Mouse (Mus musculus): Measurements from ENCODE around the gene Gucy2f. TPM values are rescaled to one million over a fixed set of nuclear protein-coding genes. Genes with fewer than 3 reads are reported as not detected.
A peak's percentile ranks its signal among the peaks of the same experiment; 100 is the strongest.
"Not testable (repeated sequence)": the region's sequence is repeated elsewhere in the genome, so short reads cannot be mapped to it uniquely, and the experiment has no call there.

The Gucy2f gene
- total RNA-seq (2015; ENCODE audit: low replicate concordance): not detected in 2 replicates
- not detected in 2 replicates for total RNA-seq (2017; ENCODE audit: low replicate concordance)

DNA sequence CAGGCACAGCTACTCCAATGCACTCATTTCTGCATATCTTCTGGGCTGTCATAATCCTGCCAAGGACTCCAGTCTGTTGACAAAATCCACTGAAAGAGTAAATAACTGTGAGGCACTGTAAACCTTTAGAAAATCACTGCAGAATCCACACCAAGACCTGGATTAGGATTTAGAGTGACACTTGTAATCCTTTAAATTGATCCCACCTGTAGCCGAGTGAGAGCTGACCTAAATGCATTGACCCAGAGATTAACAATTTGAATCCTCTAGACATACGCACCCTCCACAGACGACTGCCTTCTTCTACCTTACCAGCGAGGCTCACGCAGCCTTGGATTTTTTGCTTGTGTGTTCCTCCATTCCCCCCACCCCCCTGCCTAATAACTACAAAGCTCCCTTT lies at the start of gene Gucy2f:
Gucy2f (minus strand) TSS at position 101 of the 400 bp plus-strand sequence.
- no peak for ATAC-seq (replicated peaks; ENCODE audit: low FRiP score, poor library complexity, severe bottlenecking)

DNA sequence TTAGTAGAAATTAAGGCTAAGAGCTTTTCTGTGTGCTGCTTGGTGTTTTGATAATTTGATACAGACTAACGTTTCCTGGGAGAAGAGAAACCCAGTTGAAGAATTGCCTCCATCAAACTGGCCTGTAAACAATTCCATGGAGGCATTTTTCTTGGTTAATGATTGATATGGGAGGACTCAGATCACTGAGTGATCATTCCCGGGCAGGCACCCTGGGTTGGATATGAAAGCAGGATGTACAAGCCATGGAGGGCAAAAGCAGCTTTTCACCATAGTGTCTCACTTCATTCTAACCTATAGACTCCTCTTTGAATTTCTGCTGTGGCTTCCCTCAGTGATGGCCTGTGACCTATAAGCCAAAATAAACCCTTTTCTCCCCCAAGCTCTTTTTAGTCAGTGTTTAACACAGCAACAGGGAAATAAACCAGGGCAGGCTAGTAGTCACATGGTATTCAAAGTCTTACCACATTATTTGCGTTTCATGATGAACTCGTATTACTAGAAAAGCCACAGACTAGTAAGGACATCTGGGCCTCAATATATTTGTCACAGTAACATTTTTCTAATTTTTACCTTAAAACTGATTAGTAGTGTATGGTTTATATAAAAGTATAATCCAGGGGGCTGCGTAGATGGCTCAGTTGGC lies 49.1 kb upstream of the Gucy2f start:
- ATAC-seq (replicated peaks; ENCODE audit: low FRiP score, poor library complexity, severe bottlenecking): no peak

DNA sequence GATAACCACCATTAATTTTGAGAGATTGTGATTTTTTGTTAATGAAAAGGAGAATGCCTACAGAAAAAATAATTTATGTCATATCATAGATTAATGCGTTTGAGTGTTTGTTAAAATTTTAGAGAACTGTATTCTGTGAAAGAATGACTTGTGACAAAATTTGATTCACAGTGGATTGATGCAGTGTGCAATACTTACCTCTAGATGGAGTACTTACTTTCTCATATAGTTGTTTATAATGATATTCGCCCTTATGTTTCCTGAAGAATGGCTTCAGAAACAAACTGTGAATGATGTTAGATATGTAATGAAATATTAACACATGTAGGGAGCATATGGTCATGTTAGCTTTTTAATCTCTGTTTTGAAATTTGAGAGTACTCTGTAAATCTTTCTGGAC lies 40.4 kb upstream of the Gucy2f start:
- ATAC-seq (replicated peaks; ENCODE audit: low FRiP score, poor library complexity, severe bottlenecking): no peak

DNA sequence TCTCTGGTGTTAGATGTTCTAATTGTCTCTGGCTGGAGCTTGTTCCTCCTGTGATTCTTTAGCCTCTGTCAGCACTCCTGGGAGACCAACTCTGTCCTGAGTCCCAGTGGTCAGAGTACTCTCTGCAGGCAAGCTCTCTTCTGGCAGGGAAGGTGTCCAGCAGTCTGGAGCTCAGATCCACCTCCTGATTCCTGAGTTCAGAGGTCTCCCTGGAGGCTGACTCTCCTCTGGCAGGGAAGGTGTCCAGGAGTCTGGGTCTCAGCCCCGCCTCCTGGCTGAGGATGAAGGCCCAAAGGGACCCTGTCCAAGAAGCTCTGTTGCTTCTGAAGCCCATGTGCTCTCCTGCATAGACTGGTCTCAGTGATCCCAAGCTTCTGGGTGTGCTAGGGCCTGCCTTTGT lies 39.4 kb upstream of the Gucy2f start:
- ATAC-seq (replicated peaks; ENCODE audit: low FRiP score, poor library complexity, severe bottlenecking): not testable (repeated sequence)

DNA sequence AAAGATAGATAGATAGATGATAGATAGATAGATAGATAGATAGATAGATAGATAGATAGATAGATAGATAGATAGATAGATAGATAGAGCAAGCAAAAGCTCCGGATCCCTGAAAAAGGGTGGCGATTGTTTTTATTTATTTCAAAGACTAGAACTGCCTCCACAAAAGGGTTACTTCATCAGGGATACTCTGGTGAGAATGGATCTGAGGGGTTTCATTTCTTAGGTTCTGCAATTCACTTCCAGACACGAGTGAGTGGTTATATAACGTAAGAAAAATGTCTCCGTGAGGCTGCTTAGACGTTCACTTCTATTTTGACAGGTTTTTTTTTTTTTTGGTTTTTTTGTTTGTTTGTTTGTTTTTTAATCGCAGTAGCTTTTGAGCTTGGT lies 32.0 kb upstream of the Gucy2f start:
- ATAC-seq (replicated peaks; ENCODE audit: low FRiP score, poor library complexity, severe bottlenecking): no peak

DNA sequence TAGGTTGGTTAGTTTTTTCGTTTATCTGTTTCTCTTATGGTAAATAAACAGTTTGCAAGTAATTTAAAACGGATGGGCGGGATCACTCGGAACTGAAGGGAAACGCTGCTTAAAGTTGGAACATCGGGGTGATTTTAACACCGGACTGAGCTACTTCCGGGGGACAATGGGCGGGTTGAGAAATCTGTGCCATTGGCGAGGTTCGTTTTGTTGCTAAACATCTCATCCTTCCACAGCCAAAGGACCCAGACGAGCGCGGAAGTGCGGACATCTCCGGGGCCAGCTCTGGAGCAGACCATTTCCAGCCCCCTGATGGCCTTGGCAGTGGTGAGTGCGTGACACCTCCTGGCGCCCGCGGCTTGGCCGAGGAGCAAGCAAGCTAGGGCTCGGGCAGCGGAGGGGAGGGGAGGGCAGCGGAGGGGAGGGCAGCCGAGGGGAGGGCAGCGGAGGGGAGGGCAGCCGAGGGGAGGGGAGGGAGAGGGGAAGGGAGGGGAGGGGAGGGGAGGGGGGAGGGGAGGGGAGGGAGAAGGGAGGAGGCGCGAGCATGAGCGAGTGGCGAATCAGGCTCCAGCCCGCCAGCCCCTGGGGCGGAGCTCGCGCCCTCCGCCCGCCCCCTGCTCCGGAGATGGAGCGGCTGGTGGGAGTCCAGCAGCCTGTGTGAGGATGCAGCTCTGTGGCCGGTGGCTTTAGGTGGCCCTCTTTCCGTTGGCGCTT lies 31.5 kb upstream of the Gucy2f start:
- peak; percentile 97 for ATAC-seq (replicated peaks; ENCODE audit: low FRiP score, poor library complexity, severe bottlenecking)

DNA sequence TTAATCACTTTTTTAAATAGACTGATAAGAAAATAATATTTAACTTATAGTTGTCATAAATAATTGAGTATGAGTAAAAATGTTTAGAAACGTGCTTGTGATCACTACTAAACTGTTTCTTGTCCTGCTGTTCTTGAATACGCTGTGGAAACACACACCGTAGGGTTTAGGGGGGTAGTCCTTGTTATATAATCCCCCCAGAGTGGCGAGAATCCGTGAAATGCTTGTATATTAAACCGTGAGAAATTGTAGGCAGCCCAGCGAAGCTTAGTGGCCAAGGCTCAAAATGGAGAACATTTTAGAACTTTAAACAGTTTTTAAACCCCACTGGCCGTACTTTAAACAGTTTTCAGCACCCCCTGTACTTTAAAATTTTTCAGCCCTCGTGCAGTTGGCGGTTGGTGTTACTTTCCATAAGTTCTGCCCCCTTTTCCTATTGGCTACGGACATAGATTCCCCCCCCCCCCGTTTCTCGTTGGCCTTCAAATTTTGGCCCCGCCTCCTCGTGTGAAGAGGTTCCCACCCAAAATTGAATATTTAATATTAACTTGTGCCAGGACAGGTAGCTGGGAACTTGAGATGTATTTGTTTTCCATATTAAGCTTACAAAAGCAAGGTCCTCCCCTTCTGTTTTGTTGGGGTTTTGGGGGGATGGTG lies 30.8 kb upstream of the Gucy2f start:
- ATAC-seq (replicated peaks; ENCODE audit: low FRiP score, poor library complexity, severe bottlenecking): peak; percentile 80

DNA sequence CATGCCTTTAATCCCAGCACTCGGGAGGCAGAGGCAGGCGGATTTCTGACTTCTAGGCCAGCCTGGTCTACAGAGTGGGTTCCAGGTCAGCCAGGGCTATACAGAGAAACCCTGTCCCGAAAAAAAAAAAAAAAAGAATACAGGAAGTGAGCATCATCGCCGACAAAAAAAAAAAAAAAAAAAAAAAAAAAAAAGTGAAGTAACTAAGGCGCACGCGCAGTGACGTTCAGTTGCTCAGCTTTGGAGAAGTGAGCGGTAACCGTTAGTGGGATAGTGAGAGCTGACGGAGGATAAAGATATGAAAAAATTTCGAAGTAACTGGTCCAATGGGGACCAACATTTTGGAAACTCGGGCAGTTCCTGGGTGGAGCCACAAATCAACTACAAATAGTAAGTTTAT lies 29.8 kb upstream of the Gucy2f start, which contains the start of gene Nxt2:
Nxt2 (plus strand) TSS at position 229 of the 400 bp plus-strand sequence.
- ATAC-seq (replicated peaks; ENCODE audit: low FRiP score, poor library complexity, severe bottlenecking): no peak

DNA sequence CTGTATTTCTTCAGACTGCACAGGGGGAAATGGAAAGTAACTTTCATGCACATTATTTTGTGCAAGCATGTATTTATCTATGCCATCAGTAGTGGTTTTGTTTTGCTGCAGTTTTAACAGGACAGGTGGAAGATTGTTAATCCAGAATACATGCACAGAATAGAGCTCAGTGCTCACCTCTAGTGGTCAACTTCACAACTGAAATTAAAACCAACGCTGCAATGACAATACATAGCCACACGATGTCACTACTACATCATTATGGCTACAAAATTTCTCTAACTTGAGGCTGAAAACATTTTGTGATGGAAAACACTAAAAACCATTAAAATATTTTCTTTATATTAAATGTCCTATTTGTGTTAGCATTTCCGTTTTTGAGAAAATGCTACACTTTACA lies 3.6 kb upstream of the Gucy2f start:
- no peak for ATAC-seq (replicated peaks; ENCODE audit: low FRiP score, poor library complexity, severe bottlenecking)

DNA sequence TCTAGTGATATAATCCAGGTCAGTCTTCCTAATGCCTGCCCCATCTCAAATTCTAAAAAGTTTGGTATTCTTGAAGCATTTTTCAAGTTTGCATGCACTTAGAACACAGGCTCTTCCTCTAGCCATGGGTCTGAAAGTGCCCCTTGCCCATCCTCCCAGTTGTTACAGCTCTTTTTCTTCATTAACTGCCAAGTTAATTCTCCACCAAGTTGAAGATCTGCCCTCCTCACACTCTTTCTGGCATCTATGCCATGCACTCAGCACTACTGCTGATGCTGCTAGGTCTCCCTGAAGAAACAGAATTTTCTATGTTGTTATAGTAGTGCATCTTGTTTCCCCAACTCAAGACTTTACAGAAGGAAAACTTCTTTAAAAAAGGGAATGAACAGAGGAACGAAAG lies 1.2 kb downstream of the Gucy2f start:
- ATAC-seq (replicated peaks; ENCODE audit: low FRiP score, poor library complexity, severe bottlenecking): no peak

DNA sequence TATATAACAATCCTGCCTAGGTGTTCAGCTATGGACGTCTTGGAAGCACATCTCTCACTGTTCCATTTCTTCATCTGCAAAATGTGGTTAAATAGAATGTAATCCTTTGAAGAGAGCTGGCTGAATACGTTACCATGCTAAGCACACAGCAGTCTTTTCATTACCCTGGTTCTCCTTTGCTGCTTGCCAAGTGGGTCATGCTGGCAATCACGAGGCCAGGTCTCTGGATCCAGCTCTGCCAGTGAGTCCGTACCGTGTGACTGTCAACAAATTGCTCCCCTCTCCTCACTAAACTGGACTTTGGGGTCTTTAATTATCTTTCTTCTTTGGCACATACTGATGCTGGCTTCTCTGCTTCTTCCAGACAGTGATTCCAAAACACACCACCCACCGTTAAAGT lies 2.3 kb downstream of the Gucy2f start:
- ATAC-seq (replicated peaks; ENCODE audit: low FRiP score, poor library complexity, severe bottlenecking): no peak

DNA sequence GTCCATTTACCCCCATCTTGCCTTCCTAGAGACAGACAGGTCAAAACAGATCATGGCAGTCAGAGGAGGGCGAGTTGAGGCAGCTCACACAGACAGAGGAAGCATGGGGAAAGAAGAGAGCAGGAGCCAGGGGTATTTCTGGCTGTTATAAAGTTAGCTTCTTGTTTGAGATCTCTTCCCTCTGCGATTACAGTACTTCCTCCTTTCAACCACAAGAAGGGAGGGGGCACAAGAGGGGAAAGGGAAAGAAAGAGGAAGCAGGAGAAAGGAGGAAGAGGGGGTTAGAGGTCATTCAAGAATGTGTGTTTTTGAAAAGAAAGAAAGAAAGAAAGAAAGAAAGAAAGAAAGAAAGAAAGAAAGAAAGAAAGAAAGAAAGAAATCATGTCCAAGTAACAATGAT lies 6.4 kb downstream of the Gucy2f start:
- ATAC-seq (replicated peaks; ENCODE audit: low FRiP score, poor library complexity, severe bottlenecking): no peak

DNA sequence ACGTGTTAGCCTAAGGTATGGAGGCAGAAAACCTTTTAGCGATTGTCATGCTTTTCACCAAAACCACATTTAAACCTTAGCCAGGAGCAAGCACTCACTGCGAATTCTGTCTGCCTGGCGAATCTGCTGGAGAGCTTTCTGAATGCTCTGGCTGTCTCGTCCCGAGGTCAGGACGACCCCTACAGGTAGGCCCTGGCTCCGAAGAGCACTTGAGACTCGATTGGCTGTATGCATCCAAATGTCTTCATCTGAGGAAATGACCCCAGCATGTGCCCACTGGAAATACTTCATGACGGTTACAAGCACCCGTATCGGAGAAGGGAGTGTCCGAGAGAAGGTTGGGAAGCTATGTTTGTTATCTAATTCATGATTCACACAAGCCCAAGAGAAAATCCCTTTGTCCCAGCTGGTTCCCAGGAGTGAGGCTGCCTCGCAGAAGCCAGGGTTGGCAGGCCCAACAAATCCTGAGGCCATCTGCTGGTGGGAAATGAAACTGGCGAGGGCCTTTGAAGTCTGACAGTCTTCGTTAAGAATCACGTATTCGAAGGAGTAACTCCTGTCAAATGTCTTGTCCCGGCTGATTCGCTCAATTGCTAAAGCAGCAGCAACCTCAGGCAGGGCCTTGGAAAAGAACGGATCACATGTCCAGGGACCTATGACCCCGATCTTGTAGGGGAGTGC lies 7.6 kb downstream of the Gucy2f start:
- ATAC-seq (replicated peaks; ENCODE audit: low FRiP score, poor library complexity, severe bottlenecking): no peak

DNA sequence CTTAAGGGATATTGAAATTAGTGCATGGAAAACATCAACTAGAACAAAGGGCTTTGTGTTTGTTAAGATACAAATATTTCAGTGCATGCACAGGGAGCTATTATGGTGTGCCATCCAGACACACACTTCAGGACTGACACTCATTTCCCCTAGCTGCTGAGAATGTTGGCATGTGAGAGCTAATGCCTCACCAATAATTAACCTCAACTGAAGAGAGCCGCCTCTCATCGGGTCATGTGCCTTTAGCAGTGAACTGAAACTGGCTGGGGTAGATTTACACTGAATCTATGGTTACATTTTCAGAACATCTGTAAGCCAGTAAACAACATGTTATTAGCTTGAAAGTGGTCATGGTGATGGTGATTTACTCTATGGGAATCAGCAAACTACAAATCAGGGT lies 14.7 kb downstream of the Gucy2f start:
- no peak for ATAC-seq (replicated peaks; ENCODE audit: low FRiP score, poor library complexity, severe bottlenecking)

DNA sequence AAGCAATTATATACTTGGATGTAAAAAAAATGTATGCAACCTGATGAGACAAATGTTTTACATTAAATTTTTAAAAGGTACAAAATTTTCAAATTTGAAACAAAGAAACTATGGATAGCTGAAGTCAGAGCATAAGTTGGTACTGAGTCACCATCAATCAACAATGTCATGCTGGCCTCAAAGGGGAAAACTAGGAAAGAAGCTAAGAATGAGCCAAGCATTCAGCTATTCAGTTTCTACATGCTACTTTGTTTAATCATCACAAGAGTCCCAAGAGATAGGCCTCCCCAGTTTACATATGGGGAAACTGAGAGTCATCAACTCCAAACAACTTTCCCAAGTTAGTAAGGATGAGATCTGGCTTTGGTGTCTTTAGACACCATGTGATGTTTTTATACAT lies 19.8 kb downstream of the Gucy2f start:
- no peak for ATAC-seq (replicated peaks; ENCODE audit: low FRiP score, poor library complexity, severe bottlenecking)

DNA sequence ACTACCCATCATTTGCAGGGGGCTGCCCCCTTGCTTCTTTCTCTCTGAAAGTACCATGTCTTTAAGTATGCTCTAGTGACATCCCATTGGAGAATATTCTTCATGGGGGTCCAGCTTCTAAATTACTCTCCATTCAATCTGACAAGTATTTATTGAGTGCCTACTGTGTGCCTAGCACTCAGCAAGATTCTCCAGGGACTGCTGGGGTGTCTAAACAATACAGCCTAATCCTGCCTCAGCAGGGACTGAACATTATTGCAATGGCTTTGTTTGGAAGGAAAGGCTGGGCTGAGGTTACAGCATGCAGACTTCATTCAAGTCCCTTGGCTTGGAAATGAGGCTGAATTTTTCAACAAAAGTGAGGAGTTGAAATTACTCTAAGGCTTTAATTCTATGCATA lies 81.0 kb downstream of the Gucy2f start:
- ATAC-seq (replicated peaks; ENCODE audit: low FRiP score, poor library complexity, severe bottlenecking): no peak

DNA sequence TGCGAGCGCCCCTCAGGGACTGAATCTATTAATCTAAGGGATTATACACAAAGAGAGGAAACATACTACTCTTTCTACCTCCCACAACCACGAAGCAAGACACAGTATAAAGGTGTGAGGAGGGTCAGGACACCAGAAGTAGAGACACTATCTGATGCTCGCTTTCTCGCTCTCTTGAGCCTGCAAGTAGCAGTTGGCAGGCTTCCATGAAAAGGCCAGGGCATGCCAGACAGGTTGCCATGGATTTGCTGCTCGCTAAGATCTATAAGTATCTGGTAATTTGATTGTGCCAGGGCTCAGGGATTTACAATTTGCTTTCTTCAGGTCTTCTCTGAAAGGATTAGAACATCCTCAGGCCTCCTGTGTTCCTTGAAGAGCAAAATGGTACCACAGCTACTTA lies 85.5 kb downstream of the Gucy2f start:
- no peak for ATAC-seq (replicated peaks; ENCODE audit: low FRiP score, poor library complexity, severe bottlenecking)

DNA sequence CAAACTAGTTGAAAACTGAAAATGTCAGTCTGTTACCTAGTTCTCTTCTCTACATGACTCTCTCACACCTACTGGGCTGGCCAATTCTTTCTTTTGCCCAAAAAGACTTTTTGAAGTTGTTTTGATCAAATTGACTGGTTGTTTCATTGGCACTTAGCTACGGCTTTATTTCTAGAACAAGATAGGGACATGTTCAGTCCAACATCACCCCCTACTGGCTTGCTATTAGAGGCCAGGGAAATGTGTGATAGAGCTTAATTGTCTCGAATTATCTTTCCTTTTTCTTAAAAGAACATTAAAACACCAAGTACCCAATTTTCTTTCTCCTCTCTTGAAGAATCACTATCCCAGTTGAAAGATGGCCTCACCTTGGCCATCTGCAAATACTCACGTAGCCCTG lies 99.8 kb downstream of the Gucy2f start:
- no peak for ATAC-seq (replicated peaks; ENCODE audit: low FRiP score, poor library complexity, severe bottlenecking)

DNA sequence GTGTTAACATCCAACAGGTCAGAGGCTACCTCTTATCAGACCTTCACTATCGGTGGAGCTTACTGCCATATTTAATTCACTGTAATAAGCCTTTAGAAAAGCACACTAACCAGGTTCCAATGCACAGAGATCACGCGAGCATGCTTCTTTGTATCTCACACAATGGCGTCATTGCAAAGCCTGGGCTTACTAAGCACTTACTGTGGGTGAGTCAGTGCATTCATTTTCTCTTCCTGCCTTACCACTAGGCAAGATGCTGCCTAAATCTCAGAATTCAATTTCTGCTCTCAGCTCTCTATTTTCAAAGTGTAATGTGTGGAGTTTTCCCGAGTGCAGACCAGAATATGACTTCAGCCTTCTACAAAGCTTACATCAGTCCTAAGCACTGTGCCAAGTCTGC lies 101.2 kb downstream of the Gucy2f start:
- no peak for ATAC-seq (replicated peaks; ENCODE audit: low FRiP score, poor library complexity, severe bottlenecking)

DNA sequence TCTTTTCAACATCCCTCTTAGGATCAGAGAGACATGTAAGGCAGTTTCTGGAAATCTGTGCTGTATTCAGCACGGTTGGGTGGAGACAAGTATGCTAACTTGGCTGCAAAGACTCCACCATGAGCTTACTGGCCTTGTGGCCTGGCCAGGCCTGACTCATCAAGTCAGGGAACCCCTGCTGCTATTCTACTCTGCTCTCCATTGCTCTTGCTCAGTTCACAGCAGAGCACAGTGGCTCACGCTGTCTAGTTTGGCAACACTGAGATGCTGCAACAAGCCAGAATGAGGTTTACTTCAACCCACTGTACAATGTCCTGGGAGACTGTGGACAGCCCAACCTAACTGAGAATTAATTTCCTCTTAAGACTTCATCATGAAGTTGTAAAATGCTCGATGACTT lies 134.1 kb downstream of the Gucy2f start:
- no peak for ATAC-seq (replicated peaks; ENCODE audit: low FRiP score, poor library complexity, severe bottlenecking)

Data from erythroblast, adult 5-6 weeks (primary cell).